Mouse (Mus musculus) MEL (cell line): ENCODE measurements around the gene Tjp1. TPM values are rescaled to one million over a fixed set of nuclear protein-coding genes. Genes with fewer than 3 reads are reported as not detected.

Source experiments
- DNase-seq: peaks from one replicate; pipeline ENCODE4 v3.0.0; 2011; ENCODE audit warnings: low read depth, low spot score
- H3K27ac ChIP-seq: 2 replicates; pipeline ENCODE4 v1.5.1; 2012; ENCODE audit warnings: low read depth, mild to moderate bottlenecking, control low read depth, low read length, moderate library complexity; ENCODE audit not compliant: control insufficient read depth
- H3K27me3 ChIP-seq, 2 experiments: fragments of 150-350 bp in 1 of 2; sonication (generic) in 1 of 2; 2 replicates each; pipeline ENCODE4 v1.6.1; 2012; ENCODE audit warnings: low read length in 2 of 2, mild to moderate bottlenecking in 2 of 2, improper control_type of control experiment in 1 of 2, moderate library complexity in 1 of 2; ENCODE audit not compliant: insufficient read depth in 2 of 2, control insufficient read depth in 1 of 2
- H3K36me3 ChIP-seq, 2 experiments: 2 replicates each; pipeline ENCODE4 v1.6.1; 2012 to 2014; ENCODE audit warnings: low read length in 2 of 2, improper control_type of control experiment in 1 of 2, inconsistent platforms in 1 of 2, mild to moderate bottlenecking in 1 of 2; ENCODE audit not compliant: insufficient read depth in 2 of 2, control insufficient read depth in 1 of 2
- H3K4me1 ChIP-seq, 2 experiments: fragments of 150-350 bp in 1 of 2; sonication (generic) in 1 of 2; 2 replicates each; pipeline ENCODE4 v1.6.1; 2012; ENCODE audit warnings: low read length in 2 of 2, improper control_type of control experiment in 1 of 2, mild to moderate bottlenecking in 1 of 2; ENCODE audit not compliant: insufficient read depth in 2 of 2, control insufficient read depth in 1 of 2
- H3K4me3 ChIP-seq, 2 experiments: fragments of 150-350 bp in 1 of 2; sonication (generic) in 1 of 2; 2 replicates each; pipeline ENCODE4 v1.5.1; 2012; ENCODE audit warnings: low read depth in 2 of 2, low read length in 2 of 2, mild to moderate bottlenecking in 2 of 2, moderate library complexity in 2 of 2, control low read depth in 1 of 2, improper control_type of control experiment in 1 of 2; ENCODE audit not compliant: control insufficient read depth in 1 of 2, insufficient read depth in 1 of 2
- H3K79me2 ChIP-seq: 2 replicates; pipeline ENCODE4 v1.6.1; 2012; ENCODE audit warnings: mild to moderate bottlenecking, low read length, moderate library complexity; ENCODE audit not compliant: control insufficient read depth, poor library complexity, insufficient read depth
- H3K9ac ChIP-seq: 2 replicates; pipeline ENCODE4 v1.6.1; 2012; ENCODE audit warnings: low read depth, mild to moderate bottlenecking, control low read depth, low read length, moderate library complexity; ENCODE audit not compliant: control insufficient read depth, poor library complexity, severe bottlenecking
- H3K9me3 ChIP-seq: fragments of 150-350 bp; sonication (generic); replicated peaks from 2 replicates; pipeline ENCODE4 v1.6.1; 2012; ENCODE audit warnings: mild to moderate bottlenecking, low read length, improper control_type of control experiment, moderate library complexity; ENCODE audit not compliant: insufficient read depth
- BHLHE40 ChIP-seq: IDR thresholded peaks from 2 replicates; pipeline ENCODE4 v1.6.1; 2012; ENCODE audit warnings: low read depth, mild to moderate bottlenecking, inconsistent platforms, low read length, improper control_type of control experiment, borderline replicate concordance
- CHD2 ChIP-seq: IDR thresholded peaks from 2 replicates; pipeline ENCODE4 v1.6.1; 2011; ENCODE audit warnings: low read length, improper control_type of control experiment
- CTCF ChIP-seq, 3 experiments: IDR thresholded peaks in 2 of 3; conservative IDR thresholded peaks in 1 of 3; 2 replicates each; pipeline ENCODE4 v1.5.1; 2011 to 2012; ENCODE audit warnings: low read length in 3 of 3, low read depth in 2 of 3, mild to moderate bottlenecking in 2 of 3, improper control_type of control experiment in 1 of 3, inconsistent platforms in 1 of 3, mixed read lengths in 1 of 3, moderate library complexity in 1 of 3; ENCODE audit not compliant: control insufficient read depth in 1 of 3, insufficient read depth in 1 of 3, poor library complexity in 1 of 3, severe bottlenecking in 1 of 3
- E2F4 ChIP-seq: IDR thresholded peaks from 2 replicates; pipeline ENCODE4 v1.6.1; 2011; ENCODE audit warnings: low read depth, low read length, improper control_type of control experiment, borderline replicate concordance
- ELF1 ChIP-seq: IDR thresholded peaks from 2 replicates; pipeline ENCODE4 v1.6.1; 2014; ENCODE audit warnings: low read depth, mild to moderate bottlenecking, inconsistent platforms, low read length, improper control_type of control experiment, moderate library complexity
- GABPA ChIP-seq: IDR thresholded peaks from 2 replicates; pipeline ENCODE4 v1.6.1; 2012; ENCODE audit warnings: low read depth, mild to moderate bottlenecking, inconsistent platforms, low read length, improper control_type of control experiment, moderate library complexity
- GATA1 ChIP-seq: IDR thresholded peaks from 2 replicates; pipeline ENCODE4 v1.6.1; 2011; ENCODE audit warnings: low read depth, low read length, improper control_type of control experiment
- MAX ChIP-seq: IDR thresholded peaks from 2 replicates; pipeline ENCODE4 v1.6.1; 2011; ENCODE audit warnings: low read length, improper control_type of control experiment
- MAZ ChIP-seq: IDR thresholded peaks from 2 replicates; pipeline ENCODE4 v1.6.1; 2012; ENCODE audit warnings: low read depth, mild to moderate bottlenecking, inconsistent platforms, low read length, improper control_type of control experiment
- MXI1 ChIP-seq: IDR thresholded peaks from 2 replicates; pipeline ENCODE4 v1.6.1; 2011; ENCODE audit warnings: mild to moderate bottlenecking, low read depth, low read length, improper control_type of control experiment
- MYB ChIP-seq: IDR thresholded peaks from 2 replicates; pipeline ENCODE4 v1.6.1; 2011; ENCODE audit warnings: mild to moderate bottlenecking, low read depth, low read length, improper control_type of control experiment
- MYC ChIP-seq: IDR thresholded peaks from 2 replicates; pipeline ENCODE4 v1.6.1; 2011; ENCODE audit warnings: low read depth, mild to moderate bottlenecking, low read length, improper control_type of control experiment, moderate library complexity
- NELFE ChIP-seq: IDR thresholded peaks from 2 replicates; pipeline ENCODE4 v1.6.1; 2011; ENCODE audit warnings: low read depth, low read length, improper control_type of control experiment
- NRF1 ChIP-seq: IDR thresholded peaks from 2 replicates; pipeline ENCODE4 v1.6.1; 2014; ENCODE audit warnings: low read depth, mild to moderate bottlenecking, inconsistent platforms, low read length, improper control_type of control experiment, moderate library complexity; ENCODE audit not compliant: poor library complexity, insufficient read depth, severe bottlenecking
- POLR2AphosphoS2 ChIP-seq: IDR thresholded peaks from 2 replicates; pipeline ENCODE4 v1.6.1; 2011; ENCODE audit warnings: low read length, improper control_type of control experiment
- RAD21 ChIP-seq: IDR thresholded peaks from 2 replicates; pipeline ENCODE4 v1.6.1; 2011; ENCODE audit warnings: mild to moderate bottlenecking, low read depth, low read length, improper control_type of control experiment
- RCOR1 ChIP-seq: IDR thresholded peaks from 2 replicates; pipeline ENCODE4 v1.6.1; 2012; ENCODE audit warnings: low read depth, mild to moderate bottlenecking, inconsistent platforms, low read length, improper control_type of control experiment
- TBP ChIP-seq: IDR thresholded peaks from 2 replicates; pipeline ENCODE4 v1.8.0; 2011; ENCODE audit warnings: low read depth, low read length, improper control_type of control experiment
- UBTF ChIP-seq: IDR thresholded peaks from 2 replicates; pipeline ENCODE4 v1.6.1; 2012; ENCODE audit warnings: low read depth, mild to moderate bottlenecking, inconsistent platforms, low read length, improper control_type of control experiment, moderate library complexity, borderline replicate concordance; ENCODE audit not compliant: insufficient read depth
- ZNF384 ChIP-seq: IDR thresholded peaks from 2 replicates; pipeline ENCODE4 v1.6.1; 2012; ENCODE audit warnings: low read depth, mild to moderate bottlenecking, inconsistent platforms, low read length, improper control_type of control experiment
- polyA plus RNA-seq, 2 experiments: library from polyadenylated mRNA; stranded (reverse) in 1 of 2; unstranded in 1 of 2; fragments of >175 nt in 1 of 2; fragments of >200 nt in 1 of 2; gene quantifications; 2 replicates each; pipeline versions ENCODE4 v1.2.1 to v1.2.4; 2012; ENCODE audit warnings: low replicate concordance in 2 of 2, low read depth in 1 of 2; ENCODE audit not compliant: insufficient read length in 2 of 2, insufficient read depth in 1 of 2, missing spikeins in 1 of 2
- total RNA-seq: library from RNA; depleted of rRNA; stranded (reverse); fragments of 300-350 nt; gene quantifications from 2 replicates; pipeline ENCODE4 v1.2.3, GENCODE M21; 2012

Gene Tjp1
- total and polyA plus RNA-seq, 3 experiments, result 0.01 TPM; not detected in 2

- Histone ChIP-seq H3K4me3 (no peak overlapping the region), H3K79me2 (no peaks in the 10 kb centered on the region), H3K4me1 (peaks cover 0 to 2% of the 10 kb centered on the region in 2 experiments; a peak in 1 of 4 replicates), H3K9ac (no peak overlapping the region), H3K36me3 (peaks cover 0 to 4% of the 10 kb centered on the region in 2 experiments; a peak in 2 of 4 replicates), H3K9me3 (no peaks in the 10 kb centered on the region), H3K27me3 (no peaks in the 10 kb centered on the region), H3K27ac (no peak overlapping the region)
- TF ChIP-seq CTCF (IDR thresholded peaks at IDR 0.05 in 2 of 3, conservative IDR thresholded peaks at IDR 0.05 in 1 of 3; ENCODE audit: control insufficient read depth in 1 of 3, insufficient read depth in 1 of 3, low read depth in 2 of 3, low read length in 3 of 3, poor library complexity in 1 of 3, severe bottlenecking in 1 of 3), result no peak
- DNase-seq, result no peak
Measured at GRCm38 (mm10) chr7:65360278-65360677, 167.3 kb downstream of the Tjp1 start.

GRCm38 (mm10) chr7:65359774-65360173 is 167.8 kb downstream of the Tjp1 start:
- Histone ChIP-seq H3K9ac (no peak overlapping the region), H3K27ac (no peak overlapping the region), H3K4me3 (no peak overlapping the region), H3K27me3 (no peaks in the 10 kb centered on the region), H3K4me1 (peaks cover 0 to 2% of the 10 kb centered on the region in 2 experiments; a peak in 1 of 4 replicates), H3K36me3 (peaks cover 0 to 7% of the 10 kb centered on the region in 2 experiments; a peak in 2 of 4 replicates), H3K79me2 (no peaks in the 10 kb centered on the region), H3K9me3 (no peaks in the 10 kb centered on the region)
- DNase-seq, result no peak
- TF ChIP-seq UBTF, result no peak

- Histone ChIP-seq H3K79me2 (no peaks in the 10 kb centered on the region), H3K9me3 (no peaks in the 10 kb centered on the region), H3K9ac (no peak overlapping the region), H3K36me3 (peaks cover 0 to 9% of the 10 kb centered on the region in 2 experiments; a peak in 2 of 4 replicates), H3K27me3 (no peaks in the 10 kb centered on the region), H3K27ac (no peak overlapping the region), H3K4me3 (no peak overlapping the region), H3K4me1 (peaks cover 0 to 2% of the 10 kb centered on the region in 2 experiments; a peak in 1 of 4 replicates)
- TF ChIP-seq E2F4, result no peak
- TF ChIP-seq TBP, result no peak
- no peak for TF ChIP-seq MAX
- TF ChIP-seq RCOR1, result no peak
- no peak for TF ChIP-seq GATA1
- no peak for TF ChIP-seq POLR2AphosphoS2
- TF ChIP-seq CHD2, result no peak
- TF ChIP-seq NELFE, result no peak
- no peak for TF ChIP-seq NRF1
- no peak for TF ChIP-seq BHLHE40
- no peak for TF ChIP-seq GABPA
- no peak for TF ChIP-seq RAD21
- no peak for TF ChIP-seq ELF1
- no peak for TF ChIP-seq MXI1
- TF ChIP-seq ZNF384, result no peak
- no peak for TF ChIP-seq MYC
- TF ChIP-seq MAZ, result no peak
- TF ChIP-seq MYB, result no peak
- DNase-seq, result no peak
Measured at GRCm38 (mm10) chr7:65357538-65357937, 170.0 kb downstream of the Tjp1 start.
